In the genomic region with DNA sequence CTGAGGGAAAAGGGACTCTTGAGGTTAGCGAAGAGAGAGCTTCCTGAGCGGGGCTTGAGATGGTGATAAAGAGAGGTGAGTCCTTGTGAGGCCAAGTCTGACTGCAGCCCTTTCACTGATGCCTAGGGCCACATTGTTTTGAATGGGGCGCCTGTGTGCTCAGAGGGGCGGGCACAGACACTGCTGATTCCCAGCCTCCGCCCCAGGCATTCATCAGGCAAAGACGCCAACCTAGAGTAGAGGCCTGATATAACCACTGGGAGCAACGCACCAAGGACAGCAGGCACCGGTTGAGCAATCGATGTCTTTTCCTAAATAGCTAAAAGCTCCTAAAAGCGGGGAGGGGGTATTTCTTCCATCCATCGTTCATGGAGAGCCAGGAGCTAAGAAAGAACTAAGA, we compare ENCODE assay signal across 9 mouse cellular contexts. TPM values are rescaled to one million over a fixed set of nuclear protein-coding genes. Genes with fewer than 3 reads are reported as not detected.
DNase-seq lines count a peak whose midpoint lies in the region; ATAC-seq lines count a peak whose summit lies in the region.
"Had no signal": no experiment of that assay in that cellular context is flagged by ENCODE, and none has a peak within 500 bp of the region (broad histone marks: within the 10 kb centered on the region; RNA-seq: fewer than 3 reads in every experiment).

No protein-coding gene starts in this region.

- H3K27ac ChIP-seq in heart, embryonic 11.5 days (ENCODE audit: low read depth, low read length), result no peak overlapping the region
- no peak overlapping the region for H3K27ac ChIP-seq in midbrain, embryonic 13.5 days
- no peak overlapping the region for H3K27ac ChIP-seq in midbrain, embryonic 16.5 days (ENCODE audit: low read length)
- H3K27ac ChIP-seq in intestine, embryonic 15.5 days, result no peak overlapping the region
- H3K27ac ChIP-seq in stomach, embryonic 16.5 days (ENCODE audit: low read length), result no peak overlapping the region

- peaks cover 4% of the 10 kb centered on the region; the same call in 1 of the 2 replicates for H3K27me3 ChIP-seq in heart, embryonic 11.5 days (ENCODE audit: control insufficient read depth, insufficient read depth, low read length)
- 0 out of 2 replicates have a peak, but pooled peaks cover 7% of the 10 kb centered on the region for H3K27me3 ChIP-seq in midbrain, embryonic 13.5 days
- no peaks in the 10 kb centered on the region for H3K27me3 ChIP-seq in midbrain, embryonic 16.5 days (ENCODE audit: control insufficient read depth, insufficient read depth, low read depth, low read length)
- H3K27me3 ChIP-seq in intestine, embryonic 15.5 days (replicated peaks), result no peaks in the 10 kb centered on the region
- H3K27me3 ChIP-seq in stomach, embryonic 16.5 days (ENCODE audit: control insufficient read depth, insufficient read depth, low read length), result no peaks in the 10 kb centered on the region

- H3K4me2 ChIP-seq in heart, embryonic 11.5 days, result peak overlapping the region; percentile 42
- 0 out of 2 replicates have a peak overlapping the region, but pooled peaks have one; percentile 29 for H3K4me2 ChIP-seq in midbrain, embryonic 13.5 days (replicated peaks)
- no peak overlapping the region for H3K4me2 ChIP-seq in midbrain, embryonic 16.5 days (ENCODE audit: low read length)
- H3K4me2 ChIP-seq in intestine, embryonic 15.5 days (replicated peaks), result peak overlapping the region; percentile 28; the same call in 1 of the 2 replicates
- H3K4me2 ChIP-seq in stomach, embryonic 16.5 days (ENCODE audit: low read depth, low read length), result peak overlapping the region; percentile 49

- no peaks in the 10 kb centered on the region for H3K36me3 ChIP-seq in heart, embryonic 11.5 days (ENCODE audit: control insufficient read depth, insufficient read depth, low read length)
- H3K36me3 ChIP-seq in midbrain, embryonic 13.5 days, result no peaks in the 10 kb centered on the region
- no peaks in the 10 kb centered on the region for H3K36me3 ChIP-seq in midbrain, embryonic 16.5 days (ENCODE audit: control insufficient read depth, insufficient read depth, low read length)
- no peaks in the 10 kb centered on the region for H3K36me3 ChIP-seq in intestine, embryonic 15.5 days
- no peaks in the 10 kb centered on the region for H3K36me3 ChIP-seq in stomach, embryonic 16.5 days (ENCODE audit: control insufficient read depth, insufficient read depth, low read length)

- ATAC-seq in heart, embryonic 11.5 days (replicated peaks; ENCODE audit: insufficient number of reproducible peaks, low FRiP score, low TSS enrichment), result no peak
- no peak for ATAC-seq in midbrain, embryonic 13.5 days
- no peak for ATAC-seq in midbrain, embryonic 16.5 days
- ATAC-seq in intestine, embryonic 15.5 days, result no peak
- no peak for ATAC-seq in stomach, embryonic 16.5 days (ENCODE audit: insufficient read depth, low FRiP score)

- H3K4me1 ChIP-seq in heart, embryonic 11.5 days (ENCODE audit: control insufficient read depth, insufficient read depth, low read length), result no peaks in the 10 kb centered on the region; the same call in 1 of the 2 replicates
- peaks cover 8% of the 10 kb centered on the region for H3K4me1 ChIP-seq in midbrain, embryonic 13.5 days (replicated peaks)
- H3K4me1 ChIP-seq in midbrain, embryonic 16.5 days (ENCODE audit: control insufficient read depth, insufficient read depth, low read length), result no peaks in the 10 kb centered on the region
- peaks cover 2% of the 10 kb centered on the region; the same call in 1 of the 2 replicates for H3K4me1 ChIP-seq in intestine, embryonic 15.5 days (replicated peaks)
- H3K4me1 ChIP-seq in stomach, embryonic 16.5 days (ENCODE audit: control insufficient read depth, insufficient read depth, low read length), result no peaks in the 10 kb centered on the region

- 52% methylated on average over 11 of the region's 11 CpGs for WGBS in heart, embryonic 11.5 days (ENCODE audit: insufficient replicate concordance)
- 35% methylated on average over 11 of the region's 11 CpGs for WGBS in midbrain, embryonic 13.5 days
- WGBS in midbrain, embryonic 16.5 days, result 42% methylated on average over 11 of the region's 11 CpGs
- WGBS in intestine, embryonic 15.5 days, result 60% methylated on average over 11 of the region's 11 CpGs
- 61% methylated on average over 11 of the region's 11 CpGs for WGBS in stomach, embryonic 16.5 days

- peak overlapping the region; percentile 6; the same call in 1 of the 2 replicates for H3K4me3 ChIP-seq in heart, embryonic 11.5 days (ENCODE audit: low read depth, low read length)
- H3K4me3 ChIP-seq in midbrain, embryonic 13.5 days (replicated peaks), result no peak overlapping the region
- no peak overlapping the region for H3K4me3 ChIP-seq in midbrain, embryonic 16.5 days (ENCODE audit: low read depth, low read length)
- no peak overlapping the region for H3K4me3 ChIP-seq in intestine, embryonic 15.5 days (replicated peaks)
- no peak overlapping the region; the same call in 1 of the 2 replicates for H3K4me3 ChIP-seq in stomach, embryonic 16.5 days (replicated peaks; ENCODE audit: low read length)
- H3K4me3 ChIP-seq: erythroblast, embryonic 14.5 days had no signal

- DNase-seq in heart, adult 9 months (ENCODE audit: low spot score in 2 of 2), result no peak
- DNase-seq in kidney, adult 8-10 months, result no peak
- no peak for DNase-seq in kidney, adult 9 months

- H3K9ac ChIP-seq in heart, embryonic 11.5 days (ENCODE audit: low read depth, low read length), result no peak overlapping the region
- H3K9ac ChIP-seq in midbrain, embryonic 13.5 days (replicated peaks), result no peak overlapping the region
- H3K9ac ChIP-seq in midbrain, embryonic 16.5 days (ENCODE audit: low read depth, low read length), result no peak overlapping the region
- no peak overlapping the region for H3K9ac ChIP-seq in intestine, embryonic 15.5 days
- H3K9ac ChIP-seq in stomach, embryonic 16.5 days (ENCODE audit: low read length), result 0 out of 2 replicates have a peak overlapping the region, but pooled peaks have one; percentile 51

- no peaks in the 10 kb centered on the region for H3K9me3 ChIP-seq in heart, embryonic 11.5 days (replicated peaks; ENCODE audit: control insufficient read depth, low read length)
- H3K9me3 ChIP-seq in midbrain, embryonic 13.5 days, result no peaks in the 10 kb centered on the region
- H3K9me3 ChIP-seq in midbrain, embryonic 16.5 days (replicated peaks; ENCODE audit: control insufficient read depth, low read length, poor library complexity, severe bottlenecking), result no peaks in the 10 kb centered on the region
- no peaks in the 10 kb centered on the region for H3K9me3 ChIP-seq in intestine, embryonic 15.5 days
- no peaks in the 10 kb centered on the region for H3K9me3 ChIP-seq in stomach, embryonic 16.5 days (replicated peaks; ENCODE audit: control insufficient read depth, low read length)

RNA-seq across cellular contexts. Expression of gene Eif2s2, which starts 49.8 kb away (rescaled TPM):
- 103 and 109 TPM in 2 replicates for polyA plus RNA-seq in heart, embryonic 11.5 days (2014; fragmentation: Nextera tagmentation; extraction: Ambion mirVana)
- 84.0 and 88.6 TPM in 2 replicates for polyA plus RNA-seq in midbrain, embryonic 13.5 days (2015; fragmentation: Nextera tagmentation; extraction: Ambion mirVana)
- polyA plus RNA-seq in midbrain, embryonic 16.5 days (2015; fragmentation: Nextera tagmentation; extraction: Ambion mirVana), result 69.3 and 72.3 TPM in 2 replicates
- polyA plus RNA-seq in intestine, embryonic 15.5 days (2015; fragmentation: Nextera tagmentation; extraction: Ambion mirVana), result 87.5 and 106 TPM in 2 replicates
- 74.7 and 88.7 TPM in 2 replicates for polyA plus RNA-seq in stomach, embryonic 16.5 days (2015; fragmentation: Nextera tagmentation; extraction: Ambion mirVana)
